Mouse (Mus musculus) c-Kit-positive CD71-positive TER-119-negative erythroid progenitor cells, embryonic 14.5 days (primary cell): ENCODE measurements at regions not wholly inside any gene's neighbourhood (a gene's known extent, or its start where the extent isn't known, plus 50 kb on each side); places are given as distances from the start of the nearest gene placed in this dataset.

Experiments used
- DNase-seq: peaks from one replicate; pipeline ENCODE4 v3.0.0-alpha.2; 2013; ENCODE audit warnings: low read depth

- no peak for DNase-seq
These were observed 51.8 kb upstream of the 1190002N15Rik start for GRCm38 (mm10) chr9:94589672-94590071.

- no peak for DNase-seq
These were observed 64.7 kb upstream of the Slc9a9 start for GRCm38 (mm10) chr9:94604993-94605392.

GRCm38 (mm10) chr9:94606422-94606821 is 63.3 kb upstream of the Slc9a9 start:
- DNase-seq, result no peak

- DNase-seq, result no peak
These were observed 62.5 kb upstream of the Slc9a9 start for GRCm38 (mm10) chr9:94607011-94607749.

- no peak for DNase-seq
These were observed 62.0 kb upstream of the Slc9a9 start for GRCm38 (mm10) chr9:94607750-94608106.

- DNase-seq, result no peak
These were observed 59.6 kb upstream of the Slc9a9 start for GRCm38 (mm10) chr9:94610101-94610500.

- no peak for DNase-seq
These were observed 58.9 kb upstream of the Slc9a9 start for GRCm38 (mm10) chr9:94610600-94611337.

- peak; percentile 54 for DNase-seq
These were observed 55.6 kb upstream of the Slc9a9 start for GRCm38 (mm10) chr9:94613891-94614671.

- DNase-seq, result no peak
These were observed 54.5 kb upstream of the Slc9a9 start for GRCm38 (mm10) chr9:94615205-94615604.

GRCm38 (mm10) chr9:94618079-94618786 is 51.5 kb upstream of the Slc9a9 start:
- DNase-seq, result no peak
